Mouse (Mus musculus) megakaryocyte, embryonic 14.5 days (primary cell): Measurements from ENCODE around the gene Txndc2. TPM values are rescaled to one million over a fixed set of nuclear protein-coding genes. Genes with fewer than 3 reads are reported as not detected.

Source experiments
- H3K27me3 ChIP-seq: replicated peaks from 2 replicates; pipeline ENCODE3; 2012; ENCODE audit warnings: inconsistent platforms
- H3K36me3 ChIP-seq: replicated peaks from 2 replicates; pipeline ENCODE3; 2012; ENCODE audit warnings: low read length, inconsistent platforms, mixed read lengths
- H3K4me1 ChIP-seq: 2 replicates; pipeline ENCODE4 v1.6.1; 2012; ENCODE audit warnings: inconsistent platforms
- H3K4me3 ChIP-seq: replicated peaks from 2 replicates; pipeline ENCODE3; 2012; ENCODE audit warnings: moderate library complexity, mild to moderate bottlenecking, inconsistent platforms
- H3K9me3 ChIP-seq: 2 replicates; pipeline ENCODE4 v1.6.1; 2012; ENCODE audit warnings: inconsistent platforms
- FLI1 ChIP-seq: IDR thresholded peaks from 2 replicates; pipeline ENCODE4 v1.6.1; 2012; ENCODE audit warnings: low read length, inconsistent platforms, mixed read lengths
- GATA1 ChIP-seq: IDR thresholded peaks from 3 replicates; pipeline ENCODE4 v1.6.1; 2012; ENCODE audit warnings: mixed read lengths, low read length, inconsistent platforms, borderline replicate concordance
- polyA plus RNA-seq: library from polyadenylated mRNA; stranded (reverse); fragments of >175 nt; gene quantifications from 2 replicates; pipeline ENCODE4 v1.2.3, GENCODE M21; 2012; ENCODE audit warnings: low replicate concordance; ENCODE audit not compliant: insufficient read depth

The Txndc2 gene
- polyA plus RNA-seq, 1 experiment = not detected

DNA sequence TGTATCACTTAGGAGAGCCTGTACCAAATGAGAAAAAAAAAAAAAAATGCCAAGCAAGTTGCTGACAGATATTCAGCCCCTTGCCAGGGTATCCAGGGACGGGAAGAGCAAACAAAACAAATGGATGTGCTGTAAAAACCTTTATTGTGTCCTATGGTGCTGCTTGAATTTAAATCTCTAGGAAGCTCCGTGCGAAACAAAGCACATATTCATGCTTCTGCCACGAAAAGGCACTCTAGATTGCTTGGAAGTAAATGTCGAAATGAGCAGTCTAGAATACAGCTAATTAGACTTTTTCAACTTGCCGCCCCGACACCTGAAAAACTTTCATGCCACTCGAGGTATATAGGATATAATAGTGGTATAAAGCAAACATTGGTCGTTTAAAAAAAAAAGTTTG lies 27.5 kb downstream of the Txndc2 start:
- Histone ChIP-seq H3K36me3 (peaks cover 2% of the 10 kb centered on the region), H3K4me3 (peak overlapping the region; percentile 99), H3K4me1 (peaks cover 34% of the 10 kb centered on the region), H3K27me3 (no peaks in the 10 kb centered on the region), H3K9me3 (no peaks in the 10 kb centered on the region)
- TF ChIP-seq GATA1 = no peak
- no peak for TF ChIP-seq FLI1

DNA sequence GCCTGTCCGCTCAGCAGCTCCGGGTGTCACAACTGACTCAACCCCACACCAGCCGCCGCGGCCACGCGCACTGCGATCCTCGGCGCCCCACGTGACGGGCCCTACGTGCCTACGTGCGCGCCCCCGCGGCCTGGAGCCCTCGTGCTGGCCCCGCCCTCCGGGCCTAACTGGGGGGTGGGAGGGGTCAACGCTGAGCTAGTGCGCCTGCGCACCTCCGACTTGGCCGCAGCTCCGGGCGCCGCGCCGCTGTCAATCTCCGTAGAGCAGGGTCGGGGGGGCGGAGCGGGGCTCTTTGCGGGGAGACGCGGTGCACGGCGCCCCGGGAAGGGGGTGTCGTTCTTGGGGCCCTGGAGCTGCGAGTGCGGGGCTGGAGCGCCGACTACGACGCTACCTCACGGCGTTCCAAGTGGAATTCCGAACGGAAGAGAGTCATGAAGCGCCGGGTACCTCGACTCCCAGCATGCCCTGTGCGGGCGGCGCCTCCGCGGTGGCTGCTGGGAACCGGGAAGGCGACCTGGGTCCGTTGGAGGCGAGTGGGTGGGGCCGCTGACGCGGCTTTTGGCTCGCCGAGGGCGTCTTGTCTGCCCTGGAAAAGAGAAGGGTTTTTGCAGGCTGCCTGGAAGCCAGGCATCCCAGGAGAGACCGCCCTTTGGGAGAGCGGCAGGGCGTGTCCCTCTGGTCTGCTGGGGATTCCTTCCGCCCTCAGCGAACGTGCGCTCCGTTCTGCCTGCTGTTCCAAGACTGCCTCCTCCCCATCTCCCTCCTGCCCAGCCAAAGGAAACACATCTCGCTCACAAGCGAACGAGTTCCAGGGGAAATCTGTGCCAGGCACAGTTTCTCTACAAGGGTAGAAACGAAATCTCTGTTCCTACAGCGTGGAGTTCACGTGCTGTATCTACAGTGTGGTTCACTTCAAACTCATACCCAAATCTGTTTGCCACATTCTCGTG lies 28.2 kb downstream of the Txndc2 start, which contains the start of gene Vapa:
Gene Vapa, minus strand, starts transcription at position 93 of the 950 bp plus-strand sequence.
- H3K4me3 ChIP-seq = peak within 1 kb of the TSS; percentile 99
- H3K36me3 ChIP-seq = peaks cover 3% of the 10 kb centered on the region
- peaks cover 37% of the 10 kb centered on the region for H3K4me1 ChIP-seq
- no peaks in the 10 kb centered on the region for H3K27me3 ChIP-seq
- no peaks in the 10 kb centered on the region for H3K9me3 ChIP-seq
- TF ChIP-seq FLI1 (no peak), GATA1 (no peak)

DNA sequence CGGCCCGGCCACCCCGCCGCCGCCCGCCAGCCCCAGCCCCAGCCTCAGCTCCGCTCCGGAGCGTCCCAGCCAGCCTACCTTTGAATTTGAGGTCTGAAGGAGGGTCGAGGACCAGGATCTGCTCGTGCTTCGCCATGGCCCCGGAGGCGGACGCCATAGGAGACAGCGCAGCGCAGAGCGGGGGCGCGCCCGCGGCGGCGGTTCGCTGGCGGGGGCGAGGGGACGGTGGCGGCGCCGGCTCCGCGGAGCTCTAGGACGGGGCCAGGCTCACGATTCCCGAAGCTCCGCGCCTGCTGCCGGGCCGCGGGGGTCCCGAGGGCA lies 28.9 kb downstream of the Txndc2 start:
- Histone ChIP-seq H3K27me3 (no peaks in the 10 kb centered on the region), H3K36me3 (peaks cover 3% of the 10 kb centered on the region), H3K9me3 (no peaks in the 10 kb centered on the region), H3K4me3 (peak overlapping the region; percentile 99), H3K4me1 (peaks cover 41% of the 10 kb centered on the region)
- TF ChIP-seq GATA1 (no peak), FLI1 (no peak)

DNA sequence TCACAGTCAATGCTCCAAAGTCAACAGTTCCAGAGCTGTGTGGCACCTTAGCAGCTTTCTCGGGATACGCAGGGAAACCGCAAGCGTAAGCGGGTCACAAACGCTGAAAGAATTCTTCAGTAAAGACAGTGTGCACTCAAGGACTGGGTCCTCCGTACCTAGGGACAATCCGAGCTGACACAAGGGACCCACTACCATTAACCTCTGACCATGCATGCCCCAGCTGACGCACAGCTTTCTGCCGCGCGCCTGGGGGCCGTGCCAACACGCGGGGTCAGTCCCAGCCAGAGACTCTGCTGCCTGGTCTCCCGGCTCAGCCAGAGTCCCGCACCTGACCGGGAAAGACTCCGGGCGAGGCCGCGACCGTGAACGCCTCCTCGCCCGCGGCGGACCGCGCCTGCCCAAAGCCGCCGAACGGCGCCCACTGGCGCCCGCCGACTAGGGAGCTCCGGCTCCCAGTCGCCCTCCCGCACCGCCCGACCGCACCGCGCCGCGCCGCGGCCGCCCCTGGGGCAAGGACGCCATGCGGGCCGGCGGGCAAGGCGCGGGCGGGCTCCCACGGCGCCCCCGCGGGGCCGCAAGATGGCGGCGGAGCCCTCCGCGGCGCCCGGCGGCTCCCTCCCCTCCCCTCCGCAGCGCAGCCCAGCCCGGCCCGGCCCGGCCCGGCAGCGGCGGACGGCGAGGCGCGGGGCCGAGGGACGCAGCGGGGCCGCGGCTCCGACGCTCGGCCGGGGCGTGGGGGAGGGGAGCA lies 29.4 kb downstream of the Txndc2 start:
- H3K9me3 ChIP-seq = no peaks in the 10 kb centered on the region
- peaks cover 46% of the 10 kb centered on the region for H3K4me1 ChIP-seq
- peak overlapping the region; percentile 99 for H3K4me3 ChIP-seq
- H3K36me3 ChIP-seq = peaks cover 3% of the 10 kb centered on the region
- H3K27me3 ChIP-seq = no peaks in the 10 kb centered on the region
- TF ChIP-seq GATA1 (no peak), FLI1 (no peak)

DNA sequence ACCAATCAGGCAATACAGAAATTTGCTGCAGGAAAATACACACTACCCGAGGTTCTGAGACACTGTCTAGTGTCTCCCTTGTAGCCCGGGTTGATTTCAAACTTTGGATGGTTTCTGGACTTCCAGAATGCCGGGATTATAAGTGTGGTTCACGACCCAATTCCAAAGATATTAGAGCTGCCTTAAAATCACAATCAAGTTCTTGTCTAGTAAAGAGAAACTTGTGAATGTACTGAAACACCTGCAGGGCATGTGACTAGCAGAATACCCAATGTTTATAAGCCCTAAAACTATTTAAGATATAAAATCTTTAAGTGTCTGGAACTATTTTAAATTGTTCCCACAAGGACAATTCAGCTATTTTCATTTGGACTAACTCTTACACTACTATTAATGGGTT lies 30.2 kb downstream of the Txndc2 start:
- H3K27me3 ChIP-seq = no peaks in the 10 kb centered on the region
- peak overlapping the region; percentile 99 for H3K4me3 ChIP-seq
- H3K36me3 ChIP-seq = peaks cover 3% of the 10 kb centered on the region
- H3K9me3 ChIP-seq = no peaks in the 10 kb centered on the region
- H3K4me1 ChIP-seq = peaks cover 55% of the 10 kb centered on the region
- TF ChIP-seq GATA1 = no peak
- TF ChIP-seq FLI1 = no peak

DNA sequence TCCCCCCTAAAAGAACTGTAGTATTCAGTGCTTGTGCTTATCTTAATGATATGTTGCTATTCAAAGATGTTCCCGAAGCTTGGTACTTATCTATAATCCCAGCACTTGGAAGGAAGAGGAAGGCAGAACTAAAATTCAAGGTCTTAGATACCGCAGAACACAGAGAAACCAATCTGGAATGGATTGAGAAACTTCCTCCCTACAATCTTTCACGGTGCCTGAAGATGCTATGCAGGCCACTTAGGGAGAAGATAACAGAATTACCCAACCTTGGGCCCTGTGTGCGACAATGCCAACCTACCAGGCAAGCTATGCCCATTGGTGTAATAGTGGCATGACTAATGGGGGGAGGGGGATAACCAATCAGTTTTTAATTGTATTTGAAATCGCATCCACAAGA lies 33.2 kb downstream of the Txndc2 start:
- H3K36me3 ChIP-seq = peaks cover 3% of the 10 kb centered on the region

DNA sequence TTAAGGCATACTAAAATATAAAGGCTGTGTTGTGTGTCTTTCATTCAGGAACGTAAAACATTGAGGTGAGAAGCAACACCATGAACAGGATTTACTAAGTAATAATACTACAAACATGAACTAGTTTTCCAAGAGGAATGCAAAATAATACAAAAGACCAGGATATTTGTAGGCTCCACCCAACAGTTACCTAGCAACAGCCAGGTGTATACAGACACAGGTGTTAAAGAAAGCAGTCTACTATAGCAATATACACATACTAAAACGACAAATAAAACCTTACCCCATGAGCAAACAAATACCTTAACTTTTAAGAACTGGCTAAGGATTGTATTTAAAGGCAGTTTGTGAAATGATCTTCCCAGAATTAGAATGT lies 33.7 kb downstream of the Txndc2 start:
- Histone ChIP-seq H3K4me3 (no peak overlapping the region), H3K27me3 (no peaks in the 10 kb centered on the region), H3K9me3 (no peaks in the 10 kb centered on the region), H3K4me1 (peaks cover 74% of the 10 kb centered on the region), H3K36me3 (peaks cover 3% of the 10 kb centered on the region)
- TF ChIP-seq FLI1 (no peak), GATA1 (no peak)

More for the DNA sequence above, 33.2 kb downstream of the Txndc2 start:
- H3K4me3 ChIP-seq = peak overlapping the region; percentile 68
- TF ChIP-seq FLI1 (no peak), GATA1 (no peak)
- H3K27me3 ChIP-seq = no peaks in the 10 kb centered on the region
- H3K9me3 ChIP-seq = no peaks in the 10 kb centered on the region
- H3K4me1 ChIP-seq = peaks cover 73% of the 10 kb centered on the region

DNA sequence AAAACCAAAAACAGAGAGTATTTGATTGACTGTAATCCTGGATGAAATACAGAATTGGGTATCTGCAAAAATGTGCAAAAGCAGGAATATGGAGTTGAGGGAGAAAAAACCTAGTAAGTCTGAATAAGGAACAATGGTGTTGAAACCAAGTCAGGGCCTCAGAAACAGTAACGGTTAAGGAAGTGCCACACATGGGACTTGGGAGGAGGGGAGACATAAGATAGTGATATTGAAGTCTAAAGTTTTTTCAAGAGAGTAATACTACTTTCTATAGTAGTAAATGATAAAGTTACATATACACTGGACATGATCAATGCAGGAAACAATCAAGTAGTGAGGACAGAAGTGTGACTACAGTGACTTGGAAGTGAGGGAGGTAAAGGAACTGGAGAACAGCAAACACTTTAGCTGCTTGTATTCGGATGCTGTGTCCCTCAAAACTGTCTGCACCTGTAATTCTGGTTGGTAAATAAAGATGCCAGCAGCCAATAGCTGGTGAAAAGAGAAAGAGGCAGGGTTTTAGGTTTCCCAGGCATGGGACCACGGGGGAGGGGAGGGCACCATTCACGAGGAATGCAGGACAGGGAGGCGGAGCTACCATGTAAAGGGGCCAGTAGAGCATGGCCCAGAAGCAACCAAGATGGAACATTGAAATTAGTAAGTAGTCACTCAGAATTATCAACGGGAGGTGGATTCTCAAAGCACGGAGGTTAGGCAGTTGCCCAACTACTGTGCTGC lies 34.2 kb downstream of the Txndc2 start:
- no peak for TF ChIP-seq GATA1
- H3K36me3 ChIP-seq = peaks cover 3% of the 10 kb centered on the region
- peak overlapping the region; percentile 77 for H3K4me3 ChIP-seq
- H3K4me1 ChIP-seq = peaks cover 77% of the 10 kb centered on the region
- H3K9me3 ChIP-seq = no peaks in the 10 kb centered on the region
- no peaks in the 10 kb centered on the region for H3K27me3 ChIP-seq

DNA sequence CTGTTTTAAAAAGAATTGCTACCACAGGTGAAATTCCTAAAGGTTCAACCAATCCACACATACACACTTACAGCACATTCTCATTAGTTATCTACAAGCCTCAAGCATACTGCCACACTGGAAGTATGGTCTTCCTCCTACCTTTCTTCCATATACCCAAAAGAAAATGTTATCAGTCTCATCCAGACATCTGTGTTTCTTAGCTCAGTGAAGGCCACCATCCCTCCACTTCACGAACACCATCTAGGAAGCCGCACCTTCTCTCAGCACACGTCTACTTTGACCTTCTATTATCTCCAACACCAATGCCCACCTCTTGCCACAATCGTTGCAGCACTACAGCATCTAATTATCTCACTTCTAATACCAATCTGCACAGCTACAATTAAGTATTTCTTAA lies 36.0 kb downstream of the Txndc2 start:
- Histone ChIP-seq H3K4me1 (peaks cover 84% of the 10 kb centered on the region), H3K27me3 (no peaks in the 10 kb centered on the region), H3K36me3 (peaks cover 3% of the 10 kb centered on the region), H3K4me3 (peak overlapping the region; percentile 60), H3K9me3 (no peaks in the 10 kb centered on the region)
- TF ChIP-seq GATA1 (no peak), FLI1 (no peak)

DNA sequence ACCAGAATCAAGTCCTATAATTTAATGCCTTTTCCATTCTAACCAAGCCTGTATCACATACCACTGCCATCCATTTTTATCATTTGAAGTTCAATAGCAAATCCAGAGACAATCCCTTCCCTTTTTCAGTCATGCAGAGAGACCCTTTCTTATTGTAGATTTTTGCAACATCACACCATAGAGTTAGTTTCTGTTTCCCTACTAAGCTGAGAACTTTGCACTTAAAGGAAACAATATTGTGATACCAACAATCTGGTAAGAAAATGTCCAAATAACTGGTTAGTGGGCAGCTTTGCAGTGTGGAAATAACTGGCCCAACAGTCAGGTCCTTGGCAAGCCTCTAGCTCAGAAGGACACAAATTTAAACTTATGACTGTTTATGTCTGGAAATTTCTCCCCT lies 37.1 kb downstream of the Txndc2 start:
- Histone ChIP-seq H3K36me3 (peaks cover 3% of the 10 kb centered on the region), H3K4me3 (no peak overlapping the region), H3K4me1 (peaks cover 86% of the 10 kb centered on the region), H3K27me3 (no peaks in the 10 kb centered on the region), H3K9me3 (no peaks in the 10 kb centered on the region)
- TF ChIP-seq GATA1 (no peak), FLI1 (no peak)
